Mouse (Mus musculus): ENCODE measurements at regions not wholly inside any gene's neighbourhood (a gene's known extent, or its start where the extent isn't known, plus 50 kb on each side); places are given as distances from the start of the nearest gene placed in this dataset.

DNA sequence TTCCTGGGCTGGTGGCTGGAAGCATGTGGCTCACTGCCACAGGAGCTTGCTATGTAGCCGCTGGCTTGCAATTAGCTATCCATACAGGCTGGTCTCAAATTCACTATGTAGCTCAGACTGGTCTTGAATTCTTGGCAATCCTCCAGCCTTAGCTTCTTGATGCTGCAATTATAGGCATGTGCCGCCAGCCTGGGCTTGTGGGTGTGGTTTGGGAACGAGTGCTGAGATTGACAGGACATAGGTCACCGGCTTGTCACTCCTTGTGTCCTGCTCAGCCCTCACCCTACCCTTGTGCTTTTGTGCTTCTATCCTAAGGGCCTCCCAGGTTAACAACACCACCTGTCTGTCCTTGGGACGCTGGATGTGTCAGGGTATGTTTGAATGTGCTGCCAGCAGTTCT lies 117.9 kb downstream of the 1810013L24Rik start:
- H3K27me3 ChIP-seq (ENCODE audit: control insufficient read depth, insufficient read depth, low read length): no peaks in the 10 kb centered on the region
- H3K4me1 ChIP-seq (ENCODE audit: control insufficient read depth, insufficient read depth, low read length): no peaks in the 10 kb centered on the region
- ATAC-seq (ENCODE audit: low FRiP score, low read depth) (no peak), DNase-seq (ENCODE audit: low spot score) (peak; percentile 60)
- WGBS: 42% methylated on average over 5 of the region's 5 CpGs
- no peak overlapping the region for H3K4me2 ChIP-seq (replicated peaks; ENCODE audit: low read depth, low read length, severe bottlenecking)
- H3K4me3 ChIP-seq (replicated peaks; ENCODE audit: low read length): no peak overlapping the region
- no peaks in the 10 kb centered on the region for H3K36me3 ChIP-seq (ENCODE audit: control insufficient read depth, insufficient read depth, low read length)
- TF ChIP-seq POLR2A (IDR thresholded peaks at IDR 0.05; ENCODE audit: borderline replicate concordance, extremely low read depth, insufficient read depth, insufficient read length): no peak
- no peak overlapping the region for H3K9ac ChIP-seq (ENCODE audit: low read depth, low read length, severe bottlenecking)
- no peak overlapping the region for H3K27ac ChIP-seq (replicated peaks; ENCODE audit: low read depth, low read length)
- no peaks in the 10 kb centered on the region for H3K9me3 ChIP-seq (ENCODE audit: control insufficient read depth, low read length)

DNA sequence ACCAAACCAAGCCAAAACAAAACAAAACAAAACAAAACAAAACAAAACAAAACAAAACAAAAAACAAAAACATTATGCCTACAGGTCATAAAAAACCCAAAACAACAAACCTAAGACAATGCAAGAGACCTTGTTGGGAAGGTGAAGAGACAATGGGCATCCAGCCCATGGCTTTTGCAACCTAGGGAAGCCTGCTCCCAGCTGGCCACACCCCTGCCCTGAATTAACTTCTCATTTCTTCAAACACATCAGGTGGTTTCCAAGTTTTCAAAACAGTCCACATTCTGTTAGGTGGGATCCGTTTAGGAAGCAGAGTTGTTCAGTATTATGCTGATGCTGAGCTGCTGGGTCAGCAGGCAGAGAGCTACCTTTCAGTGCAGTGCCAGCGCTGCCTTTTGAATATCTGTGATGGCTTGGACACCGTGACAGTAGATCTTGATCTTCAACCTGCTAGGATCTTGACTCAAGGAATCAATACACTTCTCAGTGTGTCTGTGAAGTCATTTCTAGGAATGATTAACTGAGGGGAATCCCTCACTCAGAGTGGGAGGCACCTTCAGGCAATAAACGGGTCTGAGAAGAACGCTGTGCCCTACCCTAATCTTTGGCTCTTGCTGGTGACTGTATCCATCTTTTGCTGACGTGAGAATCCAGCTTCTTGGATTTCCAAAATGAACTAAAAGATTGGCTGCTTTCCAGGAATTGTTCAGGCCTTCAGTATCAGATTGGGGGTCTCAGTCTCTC lies 121.4 kb downstream of the 1810013L24Rik start:
- Histone ChIP-seq H3K4me2 (replicated peaks; ENCODE audit: low read depth, low read length, severe bottlenecking) (no peak overlapping the region), H3K27me3 (ENCODE audit: control insufficient read depth, insufficient read depth, low read length) (no peaks in the 10 kb centered on the region), H3K9me3 (ENCODE audit: control insufficient read depth, low read length) (no peaks in the 10 kb centered on the region), H3K9ac (ENCODE audit: low read depth, low read length, severe bottlenecking) (no peak overlapping the region), H3K4me1 (ENCODE audit: control insufficient read depth, insufficient read depth, low read length) (no peaks in the 10 kb centered on the region), H3K27ac (replicated peaks; ENCODE audit: low read depth, low read length) (no peak overlapping the region), H3K4me3 (replicated peaks; ENCODE audit: low read length) (no peak overlapping the region), H3K36me3 (ENCODE audit: control insufficient read depth, insufficient read depth, low read length) (no peaks in the 10 kb centered on the region)
- no peak for ATAC-seq (ENCODE audit: low FRiP score, low read depth)
- TF ChIP-seq POLR2A (IDR thresholded peaks at IDR 0.05; ENCODE audit: borderline replicate concordance, extremely low read depth, insufficient read depth, insufficient read length): no peak
- 72% methylated on average over 6 of the region's 6 CpGs for WGBS
- DNase-seq (ENCODE audit: low spot score): no peak

DNA sequence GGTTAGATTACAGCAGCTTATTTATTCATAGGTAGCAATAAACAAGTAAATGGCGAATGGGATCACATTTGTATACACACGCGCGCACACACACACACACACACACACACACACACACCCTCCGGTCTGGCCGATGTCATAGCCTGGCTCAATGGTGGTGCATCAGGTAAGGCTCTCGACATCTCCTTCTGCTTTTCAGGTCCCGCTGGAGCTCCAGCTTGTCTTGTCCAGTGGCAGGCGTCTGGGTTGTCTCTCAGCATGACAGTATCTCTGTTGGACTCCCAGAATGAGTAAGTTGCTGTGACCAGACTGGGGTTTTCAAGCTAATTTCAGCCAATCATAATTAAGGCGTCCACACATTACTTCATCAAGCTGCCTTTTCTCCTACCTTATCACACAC lies 131.8 kb downstream of the 1810013L24Rik start:
- no peak for DNase-seq (ENCODE audit: low spot score)
- Histone ChIP-seq H3K4me3 (replicated peaks; ENCODE audit: low read length) (no peak overlapping the region), H3K36me3 (ENCODE audit: control insufficient read depth, insufficient read depth, low read length) (no peaks in the 10 kb centered on the region), H3K9ac (ENCODE audit: low read depth, low read length, severe bottlenecking) (no peak overlapping the region), H3K27me3 (ENCODE audit: control insufficient read depth, insufficient read depth, low read length) (no peaks in the 10 kb centered on the region), H3K9me3 (ENCODE audit: control insufficient read depth, low read length) (no peaks in the 10 kb centered on the region), H3K4me1 (ENCODE audit: control insufficient read depth, insufficient read depth, low read length) (no peaks in the 10 kb centered on the region), H3K27ac (replicated peaks; ENCODE audit: low read depth, low read length) (no peak overlapping the region), H3K4me2 (replicated peaks; ENCODE audit: low read depth, low read length, severe bottlenecking) (no peak overlapping the region)
- 85% methylated on average over 10 of the region's 10 CpGs for WGBS
- ATAC-seq (ENCODE audit: low FRiP score, low read depth): no peak
- no peak for TF ChIP-seq POLR2A (IDR thresholded peaks at IDR 0.05; ENCODE audit: borderline replicate concordance, extremely low read depth, insufficient read depth, insufficient read length)

- H3K36me3 ChIP-seq (ENCODE audit: control insufficient read depth, insufficient read depth, low read length): no peaks in the 10 kb centered on the region
- H3K4me3 ChIP-seq (replicated peaks; ENCODE audit: low read length): no peak overlapping the region
- H3K27ac ChIP-seq (replicated peaks; ENCODE audit: low read depth, low read length): no peak overlapping the region
- WGBS: 89% methylated on average over 7 of the region's 7 CpGs
- no peak for DNase-seq (ENCODE audit: low spot score)
- no peaks in the 10 kb centered on the region for H3K27me3 ChIP-seq (ENCODE audit: control insufficient read depth, insufficient read depth, low read length)
- no peak for TF ChIP-seq POLR2A (IDR thresholded peaks at IDR 0.05; ENCODE audit: borderline replicate concordance, extremely low read depth, insufficient read depth, insufficient read length)
- no peaks in the 10 kb centered on the region for H3K9me3 ChIP-seq (ENCODE audit: control insufficient read depth, low read length)
- no peaks in the 10 kb centered on the region for H3K4me1 ChIP-seq (ENCODE audit: control insufficient read depth, insufficient read depth, low read length)
- ATAC-seq (ENCODE audit: low FRiP score, low read depth): no peak
- no peak overlapping the region for H3K9ac ChIP-seq (ENCODE audit: low read depth, low read length, severe bottlenecking)
- H3K4me2 ChIP-seq (replicated peaks; ENCODE audit: low read depth, low read length, severe bottlenecking): no peak overlapping the region
Measured at GRCm38 (mm10) chr16:8993521-8994250, 163.8 kb downstream of the 1810013L24Rik start.

DNA sequence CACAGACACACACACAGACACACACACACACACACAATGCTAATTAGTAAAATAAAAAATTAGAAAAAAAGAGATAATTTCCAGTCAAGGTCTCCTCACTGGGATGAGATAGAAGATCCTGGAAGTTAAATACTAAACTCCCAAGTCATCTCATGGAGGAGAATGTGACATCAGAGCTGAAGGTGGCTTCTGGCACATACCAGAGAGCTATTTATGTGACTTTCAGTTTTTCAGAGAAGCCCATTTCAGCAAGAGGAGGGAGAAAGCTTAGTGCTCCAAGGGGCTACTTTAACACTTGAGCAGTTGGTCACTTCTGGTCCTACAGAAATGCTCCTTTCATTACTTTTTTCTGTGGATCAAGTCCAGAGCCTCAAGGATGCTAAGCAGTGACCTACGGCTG lies 164.6 kb downstream of the 1810013L24Rik start:
- H3K4me3 ChIP-seq (replicated peaks; ENCODE audit: low read length): no peak overlapping the region
- H3K9me3 ChIP-seq (ENCODE audit: control insufficient read depth, low read length): no peaks in the 10 kb centered on the region
- ATAC-seq (ENCODE audit: low FRiP score, low read depth) (no peak), DNase-seq (ENCODE audit: low spot score) (no peak)
- no peak for TF ChIP-seq POLR2A (IDR thresholded peaks at IDR 0.05; ENCODE audit: borderline replicate concordance, extremely low read depth, insufficient read depth, insufficient read length)
- no peaks in the 10 kb centered on the region for H3K4me1 ChIP-seq (ENCODE audit: control insufficient read depth, insufficient read depth, low read length)
- H3K36me3 ChIP-seq (ENCODE audit: control insufficient read depth, insufficient read depth, low read length): no peaks in the 10 kb centered on the region
- H3K27ac ChIP-seq (replicated peaks; ENCODE audit: low read depth, low read length): no peak overlapping the region
- H3K4me2 ChIP-seq (replicated peaks; ENCODE audit: low read depth, low read length, severe bottlenecking): no peak overlapping the region
- H3K9ac ChIP-seq (ENCODE audit: low read depth, low read length, severe bottlenecking): no peak overlapping the region
- H3K27me3 ChIP-seq (ENCODE audit: control insufficient read depth, insufficient read depth, low read length): no peaks in the 10 kb centered on the region
- 84% methylated on average over 1 of the region's 1 CpGs for WGBS

Data from limb, embryonic 14.5 days (tissue).